Mouse (Mus musculus): ENCODE data around the gene Rbm14.

The Rbm14 gene

DNA sequence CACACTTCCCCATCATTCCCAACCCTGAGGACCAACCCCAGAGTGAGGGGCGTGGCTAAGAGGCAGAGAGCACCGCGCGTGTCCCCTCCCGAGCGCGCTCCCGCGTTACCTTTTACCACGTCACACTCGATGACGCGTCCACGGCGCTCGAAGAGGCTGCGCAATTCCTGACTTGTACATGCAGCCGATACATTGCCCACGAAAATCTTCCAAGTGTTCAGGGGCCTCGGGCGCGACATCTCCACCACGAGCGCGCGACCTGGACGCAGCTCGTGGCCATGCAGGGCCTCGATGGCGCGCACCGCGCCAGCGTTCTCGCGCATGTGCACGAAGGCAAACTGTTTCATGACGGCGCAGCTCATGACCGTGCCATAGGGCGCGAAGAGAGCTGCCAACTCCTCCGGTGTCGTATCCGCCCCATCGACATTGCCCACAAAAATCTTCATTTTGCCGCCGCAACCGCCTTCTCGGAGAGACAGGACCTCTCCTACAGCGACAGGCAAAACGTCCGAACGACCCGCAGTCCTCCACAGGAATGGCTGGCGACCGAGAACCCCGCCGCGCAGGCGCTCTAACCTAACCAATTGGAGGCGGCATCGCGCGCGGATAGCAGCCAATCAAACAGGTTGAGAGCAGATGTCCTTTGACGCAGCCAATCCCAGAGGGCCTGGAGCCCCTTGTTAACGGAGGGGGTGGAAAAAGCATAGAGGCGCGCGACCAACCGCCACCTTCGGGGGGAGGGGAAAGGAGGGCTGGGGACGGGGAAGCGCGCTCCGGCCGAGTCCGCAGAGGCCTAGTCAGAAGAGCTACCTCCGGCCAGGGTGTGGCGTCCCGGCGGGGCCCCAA, at the start of gene Rbm14, which contains the start of gene Gm21992:
Rbm14 (minus strand) TSS at position 572 of the 846 bp plus-strand sequence.
Gm21992 (minus strand) TSS at position 550 of the 846 bp plus-strand sequence.
- DNase-seq = peak; percentile 99

DNA sequence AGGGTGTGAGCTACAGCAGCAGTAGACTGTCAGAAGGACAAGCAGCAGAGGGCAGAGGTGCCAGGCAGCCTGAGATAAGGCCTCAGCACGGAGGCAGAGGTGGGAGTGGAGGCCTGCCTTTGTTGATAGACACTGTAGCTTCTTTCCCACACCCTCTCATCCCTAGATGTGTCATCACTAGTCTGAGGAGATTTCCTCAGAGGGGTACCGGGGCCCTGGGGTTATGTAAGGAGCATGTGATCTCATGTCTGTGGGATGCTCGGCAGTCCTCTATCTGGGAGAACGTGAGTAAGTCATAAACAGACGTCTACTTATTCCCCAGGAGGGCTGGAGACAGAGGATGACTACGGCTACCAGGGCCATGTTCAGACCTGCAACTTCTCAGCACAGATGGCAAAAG, 47.6 kb upstream of the Rbm14 start:
- no peak for DNase-seq

DNA sequence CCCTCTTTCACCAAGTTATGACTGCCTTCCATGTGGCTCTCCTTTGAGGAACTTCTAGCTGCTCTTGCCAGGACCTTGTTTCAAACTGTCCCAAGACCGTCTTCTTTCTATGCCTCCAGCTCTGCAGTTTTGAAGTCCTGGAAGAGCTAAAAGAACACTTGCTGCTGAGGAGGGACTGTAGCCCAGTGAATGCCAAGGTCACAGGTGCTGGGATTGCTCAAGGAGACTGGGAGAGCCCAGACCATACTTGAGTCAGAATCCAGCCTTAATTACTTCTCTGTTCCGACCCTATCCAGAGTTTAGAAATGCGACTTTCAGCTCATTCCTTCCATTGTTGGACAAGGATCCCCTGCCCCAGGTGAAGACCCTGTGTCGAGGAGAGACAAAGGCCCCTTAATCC, 44.5 kb upstream of the Rbm14 start:
- no peak for DNase-seq

DNA sequence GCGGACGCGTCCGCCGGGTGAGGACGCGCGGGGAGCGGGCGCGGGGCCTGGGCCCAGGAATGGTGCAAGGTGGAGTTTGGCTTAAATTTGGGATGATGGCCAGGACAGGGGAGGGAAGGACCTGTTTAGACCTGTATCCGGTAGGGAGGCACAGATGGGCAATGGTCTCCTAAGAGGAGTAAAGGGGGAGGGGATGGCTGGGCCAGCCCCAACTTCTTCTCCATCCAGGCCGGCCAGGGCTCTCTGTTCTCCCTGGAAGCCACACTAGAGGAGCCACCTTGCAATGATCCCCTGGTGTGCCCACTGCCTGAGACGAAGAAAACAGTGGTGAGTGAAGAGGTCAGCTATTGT, 44.0 kb upstream of the Rbm14 start:
- no peak for DNase-seq

DNA sequence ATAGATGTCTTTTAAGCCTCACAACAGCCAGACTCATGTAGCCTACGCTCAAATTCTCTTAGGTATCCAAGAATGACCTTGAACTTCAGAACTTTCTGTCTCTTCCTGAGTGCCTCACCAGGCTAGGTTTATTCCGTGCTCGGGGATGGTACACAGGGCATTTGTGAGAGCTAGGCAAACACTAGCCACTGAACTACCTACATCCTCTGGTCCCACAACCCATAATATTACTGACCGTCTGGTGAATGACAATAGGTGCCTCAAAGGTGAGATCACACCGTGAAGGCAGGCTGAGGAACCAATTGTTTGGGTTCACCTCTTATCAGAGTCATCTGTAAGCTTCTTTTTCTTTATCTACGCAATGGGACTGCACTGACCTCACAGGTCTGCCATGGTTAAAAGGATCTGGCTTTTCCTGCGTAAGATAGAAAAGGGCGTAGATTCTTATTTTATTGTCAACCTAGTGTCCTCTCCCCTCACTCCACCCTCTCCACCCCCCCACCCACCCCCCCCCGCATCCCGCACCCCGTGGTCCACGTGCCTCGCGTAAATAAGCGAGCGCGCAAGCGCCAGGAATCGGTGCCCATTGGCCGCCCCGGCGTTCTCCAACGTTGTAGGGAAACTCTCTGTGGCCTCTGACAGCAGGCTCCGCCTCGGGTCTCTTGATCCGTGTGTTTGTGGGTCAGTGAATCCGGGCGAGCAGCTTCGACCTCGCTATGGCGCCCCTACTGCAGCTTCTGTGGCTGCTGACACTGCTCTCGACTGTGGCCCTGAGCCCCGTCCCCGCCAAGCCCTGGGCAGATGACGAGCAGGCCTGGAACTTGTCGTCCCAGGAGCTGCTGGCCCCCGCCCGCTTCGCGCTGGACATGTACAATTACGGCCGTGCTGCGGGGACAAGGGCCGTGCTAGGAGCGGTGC, 43.4 kb upstream of the Rbm14 start, which contains the start of gene Ctsf:
Ctsf (plus strand) TSS at position 579 of the 918 bp plus-strand sequence.
- DNase-seq = peak; percentile 95

DNA sequence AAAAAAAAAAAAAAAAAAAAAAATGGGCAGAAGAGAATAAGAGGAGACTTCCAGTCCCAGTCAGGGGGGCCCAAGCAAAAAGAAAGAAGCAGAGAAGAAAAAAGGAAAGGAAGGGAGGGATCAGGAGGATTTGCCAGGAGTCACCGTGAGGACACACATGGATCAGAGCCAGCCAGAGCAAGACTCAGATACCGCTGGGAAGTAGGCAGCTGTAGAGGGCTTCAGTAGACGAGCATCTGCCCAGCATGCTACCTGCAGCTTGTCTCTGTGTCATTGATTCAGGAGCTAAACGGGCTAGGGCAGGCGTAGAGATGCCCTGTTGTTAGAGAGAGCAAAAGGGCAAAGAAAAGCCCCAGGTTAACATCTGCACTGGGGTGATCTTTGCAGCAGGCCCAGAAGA, 38.8 kb upstream of the Rbm14 start:
- DNase-seq = no peak

DNA sequence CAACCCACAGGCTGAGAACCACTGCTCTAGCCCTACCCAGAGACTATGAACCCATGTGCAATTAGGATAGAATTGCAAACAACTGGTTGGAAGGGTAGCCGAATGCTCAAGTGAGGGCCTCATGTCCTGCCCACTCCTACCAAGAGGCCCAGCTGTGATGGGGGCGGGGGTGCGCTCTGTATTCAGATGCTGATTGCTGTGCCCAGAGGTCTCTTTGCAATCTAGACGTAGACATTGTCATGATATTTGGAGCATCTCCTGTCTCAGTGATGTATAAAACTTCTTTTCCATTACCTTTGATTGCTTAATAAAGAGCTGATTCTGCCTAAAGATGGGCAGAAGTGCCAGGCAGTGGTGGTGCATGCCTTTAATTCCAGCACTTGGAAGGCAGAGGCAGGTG, 38.4 kb upstream of the Rbm14 start:
- no peak for DNase-seq

DNA sequence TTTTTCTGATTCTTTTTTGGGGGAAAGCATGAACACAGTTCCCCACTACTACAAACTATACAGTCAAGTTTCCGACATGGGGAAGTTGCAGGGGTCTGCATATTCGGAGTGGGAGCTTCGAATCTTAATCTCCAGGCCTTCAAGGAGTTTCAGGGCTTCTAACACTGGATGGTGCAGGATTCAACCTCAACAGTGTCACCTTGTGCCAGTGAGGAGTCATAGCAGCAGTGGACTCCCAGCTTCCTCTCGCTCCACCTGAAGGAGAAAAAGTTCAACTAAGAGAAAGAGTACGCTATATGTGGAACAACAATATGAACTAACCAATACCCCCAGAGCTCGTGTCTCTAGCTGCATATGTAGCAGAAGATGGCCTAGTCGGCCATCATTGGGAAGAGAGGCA, 36.1 kb upstream of the Rbm14 start:
- peak; percentile 61 for DNase-seq

DNA sequence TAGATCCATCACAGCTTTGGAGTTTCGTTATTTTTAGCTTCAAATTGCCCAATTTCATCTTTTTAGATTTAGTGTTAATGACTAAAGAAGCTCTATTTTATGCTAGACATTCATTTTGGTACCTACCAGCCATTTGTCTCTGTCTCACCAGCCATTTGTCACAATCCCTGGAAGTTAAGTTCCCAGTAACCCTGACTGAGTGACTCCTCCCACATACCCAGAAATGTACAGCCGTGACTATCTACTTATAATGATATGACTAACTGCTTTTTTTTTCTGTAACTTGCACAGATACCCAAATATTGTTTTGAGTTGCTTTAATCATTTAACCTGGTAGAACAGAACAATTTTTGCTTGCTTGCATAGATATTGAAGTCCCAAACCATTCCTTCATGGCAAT, 34.4 kb upstream of the Rbm14 start:
- no peak for DNase-seq

DNA sequence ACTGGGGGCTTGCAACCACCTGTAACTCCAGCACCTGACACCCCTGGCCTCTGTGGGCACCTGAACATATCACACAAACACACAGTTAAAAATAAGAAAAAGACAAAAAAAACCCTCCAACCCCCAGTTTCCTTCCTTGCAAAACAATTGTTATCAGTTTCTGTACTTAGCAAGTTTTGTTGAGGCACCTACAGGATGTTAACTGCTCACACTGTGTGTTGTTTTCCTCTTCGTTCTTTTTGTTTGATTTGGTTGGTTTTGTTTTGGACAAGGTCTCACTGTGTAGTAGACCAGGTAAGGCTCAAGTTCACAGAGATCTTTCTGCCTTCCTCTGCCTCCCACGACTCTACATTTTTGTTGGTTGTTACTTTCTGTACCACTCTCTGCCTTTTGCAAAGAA, 31.2 kb upstream of the Rbm14 start:
- no peak for DNase-seq

DNA sequence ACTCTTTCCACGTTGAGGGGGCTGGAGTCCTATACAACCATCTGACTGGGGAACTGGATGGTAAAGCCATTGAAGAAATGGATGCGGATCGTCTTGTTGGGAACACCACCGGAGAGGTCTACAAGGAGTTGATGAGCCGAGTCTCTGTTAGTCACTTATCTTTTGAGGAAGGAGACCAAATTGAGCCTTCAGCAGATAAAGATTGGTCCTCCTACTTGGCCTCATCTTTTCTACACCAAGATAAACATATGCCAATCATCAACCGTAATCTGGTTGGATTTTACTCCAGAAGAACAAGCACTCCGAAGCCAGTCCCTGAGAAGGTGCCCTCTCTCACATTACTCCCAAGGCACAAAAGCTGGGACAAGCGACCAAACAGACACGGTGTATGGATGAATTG, 29.4 kb upstream of the Rbm14 start:
- DNase-seq = no peak

DNA sequence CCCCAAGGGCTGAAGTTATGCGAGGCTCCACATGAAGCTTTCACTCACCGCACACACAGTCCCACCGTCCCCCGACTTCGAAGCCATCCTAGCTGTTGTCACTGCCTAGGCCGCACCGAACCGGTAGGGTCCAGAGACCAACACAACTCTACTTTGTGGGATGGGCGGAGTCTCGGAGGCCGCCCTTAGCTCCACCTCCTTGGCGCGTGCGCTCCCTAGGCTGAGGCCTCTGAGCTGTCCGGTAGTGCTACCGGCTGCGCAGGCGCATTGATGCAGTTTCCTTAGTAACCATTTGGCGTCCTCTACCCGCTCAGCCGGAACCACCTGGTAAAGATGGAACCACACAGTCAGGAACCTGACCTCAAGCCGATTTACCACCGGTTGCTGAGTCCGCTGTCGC, 27.7 kb upstream of the Rbm14 start, which contains the start of the genes Ccs and Ccdc87:
Ccs (minus strand) TSS at position 184 of the 400 bp plus-strand sequence.
Ccdc87 (plus strand) TSS at position 218 of the 400 bp plus-strand sequence.
- peak; percentile 99 for DNase-seq

DNA sequence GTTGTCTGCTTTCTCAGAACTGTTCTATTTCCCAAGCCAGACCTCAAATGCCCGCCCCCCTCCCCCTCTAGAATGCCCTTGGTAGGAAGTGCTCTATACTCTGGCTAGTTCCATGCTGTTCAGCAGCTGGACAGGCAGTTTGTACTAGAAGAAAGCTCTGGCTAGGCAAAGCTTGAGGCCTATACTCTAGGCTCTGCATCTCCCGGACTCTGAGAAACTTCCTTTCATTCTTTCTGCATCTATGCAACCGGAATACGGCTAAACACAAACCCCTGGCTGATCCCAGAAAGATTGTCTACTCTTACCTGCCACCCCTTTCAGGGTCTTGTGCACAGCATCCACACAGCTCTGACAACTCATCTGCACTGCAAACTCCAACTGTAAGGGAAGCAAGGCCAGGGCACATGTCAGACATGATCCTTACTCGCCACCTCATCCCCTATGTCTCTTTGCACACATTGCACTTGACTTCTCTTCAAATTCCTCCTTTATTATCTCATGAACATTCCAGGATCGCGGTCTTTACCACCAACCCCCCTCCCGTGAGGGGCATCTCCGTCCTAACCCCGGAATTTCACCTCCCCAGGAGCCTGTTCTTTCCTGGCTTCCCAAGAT, 27.2 kb upstream of the Rbm14 start:
- DNase-seq = no peak

DNA sequence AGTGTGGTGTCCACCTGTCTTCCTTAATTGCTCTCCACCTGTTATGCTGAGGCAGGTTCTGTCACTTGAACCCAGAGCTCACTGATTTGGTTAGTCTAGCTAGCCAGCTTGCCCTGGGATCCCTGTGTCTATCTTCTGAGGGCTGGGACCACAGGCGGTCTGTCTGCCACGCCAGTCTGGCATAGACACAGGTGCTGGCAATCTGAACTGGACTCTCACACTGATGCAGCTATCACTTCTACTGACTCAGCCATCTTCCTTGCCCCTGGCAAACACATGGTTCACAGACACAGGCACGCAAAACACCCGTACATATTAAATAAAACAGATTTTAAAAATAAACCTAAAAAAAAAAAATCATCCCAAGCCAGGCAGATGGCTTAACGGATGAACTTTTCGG, 25.6 kb upstream of the Rbm14 start:
- DNase-seq = no peak

DNA sequence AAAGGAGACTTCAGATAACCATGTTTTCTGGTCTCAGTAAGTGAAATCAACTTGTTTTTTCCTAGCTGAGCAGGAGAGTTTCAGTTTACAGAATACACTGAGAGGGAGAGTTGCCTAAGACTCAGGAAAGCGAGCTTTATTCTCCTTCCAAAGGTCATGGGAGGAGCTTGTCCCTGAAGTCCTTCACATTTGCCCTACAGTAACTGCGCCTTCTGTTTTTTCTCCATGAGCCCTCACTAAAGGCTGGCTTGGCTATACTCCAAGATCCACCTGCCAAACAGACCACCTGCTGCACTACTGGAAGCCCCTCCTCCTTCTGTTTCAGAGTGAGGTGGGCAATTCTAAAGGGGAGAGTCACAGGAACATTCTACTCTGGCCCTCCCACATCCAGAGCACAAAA, 24.7 kb upstream of the Rbm14 start:
- DNase-seq = peak; percentile 60

DNA sequence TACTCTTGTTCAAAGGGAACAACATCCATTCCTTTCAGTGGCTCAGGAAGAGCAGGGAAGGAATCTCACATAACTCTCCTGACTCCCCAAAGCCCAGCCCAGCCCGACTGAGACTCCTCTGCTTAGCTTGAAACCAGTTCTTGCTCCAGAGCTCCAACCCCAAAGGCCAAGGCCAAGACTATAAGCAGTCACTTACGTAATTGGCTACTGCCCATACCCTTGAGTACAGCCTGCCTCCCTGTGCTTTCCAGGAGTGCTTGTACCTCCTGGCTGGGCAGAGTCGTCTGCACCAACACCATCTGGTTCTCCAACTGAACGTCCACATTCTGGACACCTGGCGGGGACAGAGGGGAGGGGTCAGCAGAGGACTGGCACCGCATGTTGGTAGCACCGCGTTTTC, 22.5 kb upstream of the Rbm14 start:
- no peak for DNase-seq

DNA sequence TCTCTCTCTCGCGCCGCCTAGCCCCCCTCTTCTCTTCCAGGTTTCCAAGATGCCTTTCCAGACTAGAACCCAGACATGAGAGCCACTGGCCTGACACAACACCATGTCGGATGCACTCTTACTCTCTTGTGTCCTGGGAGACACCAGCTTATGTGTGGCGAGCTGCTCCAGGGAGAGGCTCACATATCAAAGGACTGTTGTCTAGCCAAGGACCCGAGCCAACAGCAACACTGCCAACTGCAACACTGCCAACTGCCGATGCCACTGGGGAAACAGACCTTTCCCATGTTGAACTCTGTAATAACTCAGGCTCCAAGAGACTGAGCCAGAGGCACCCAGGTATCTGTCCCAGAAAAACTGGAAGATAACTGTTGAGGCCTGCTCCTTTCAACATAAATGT, 17.7 kb upstream of the Rbm14 start:
- peak; percentile 73 for DNase-seq

DNA sequence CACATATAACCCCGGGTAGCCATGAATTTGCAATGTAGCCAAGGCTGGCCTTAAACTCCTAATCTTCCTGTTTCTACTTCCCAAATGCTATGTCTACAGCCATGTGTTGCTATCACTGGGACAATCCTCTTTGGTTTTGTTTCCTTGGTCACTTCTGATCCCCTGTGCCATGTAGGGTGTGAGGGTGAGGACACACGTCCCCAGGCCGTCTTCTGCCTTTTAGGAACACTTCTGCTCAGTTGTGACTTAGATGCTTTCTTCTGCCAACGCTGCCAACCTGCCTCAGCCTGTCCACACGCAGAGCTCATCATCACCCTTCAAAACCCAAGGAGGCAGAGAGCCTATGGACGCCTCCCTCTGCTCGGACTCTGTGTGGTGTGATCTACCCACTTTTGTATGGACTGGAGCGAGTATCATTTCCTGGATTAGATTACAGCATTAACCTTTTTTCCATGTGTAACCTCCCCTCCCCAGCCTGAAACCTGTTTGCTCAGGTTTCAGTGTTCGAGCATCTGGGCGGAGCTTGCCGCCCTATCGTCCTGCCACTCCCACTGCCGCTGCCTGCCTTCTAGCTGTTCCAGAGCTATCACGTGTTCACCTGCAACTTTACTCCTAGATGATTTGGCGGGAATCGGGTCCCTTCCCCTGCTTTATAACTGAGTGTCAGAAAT, 17.1 kb upstream of the Rbm14 start:
- DNase-seq = peak; percentile 79

DNA sequence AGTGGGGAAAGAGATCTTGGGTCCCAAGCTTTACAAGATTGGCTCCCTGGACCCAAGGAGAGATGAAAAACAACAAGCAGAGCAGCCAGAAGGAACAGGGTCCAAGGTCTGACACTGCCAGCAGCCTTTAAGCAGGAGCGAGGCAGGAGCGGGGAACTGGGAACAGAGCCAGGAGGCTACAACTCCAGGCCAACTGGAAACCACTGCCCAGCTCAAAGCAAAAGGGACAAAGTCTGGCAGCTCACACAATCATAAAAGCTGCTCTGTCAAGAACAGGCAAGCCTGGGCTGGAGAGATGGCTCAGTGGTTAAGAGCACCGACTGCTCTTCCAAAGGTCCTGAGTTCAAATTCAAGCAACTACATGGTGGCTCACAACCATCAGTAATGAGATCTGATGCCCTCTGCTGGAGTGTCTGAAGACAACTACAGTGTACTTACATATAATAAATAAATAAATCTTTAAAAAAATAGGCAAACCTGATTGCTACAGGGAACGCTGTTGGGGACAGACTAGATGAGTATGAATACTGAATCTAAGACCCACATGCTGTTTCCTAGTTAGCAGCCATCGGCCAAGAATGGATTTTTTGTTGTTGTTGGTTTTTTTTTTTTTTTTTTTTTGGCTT, 9.4 kb upstream of the Rbm14 start:
- DNase-seq = peak; percentile 98

DNA sequence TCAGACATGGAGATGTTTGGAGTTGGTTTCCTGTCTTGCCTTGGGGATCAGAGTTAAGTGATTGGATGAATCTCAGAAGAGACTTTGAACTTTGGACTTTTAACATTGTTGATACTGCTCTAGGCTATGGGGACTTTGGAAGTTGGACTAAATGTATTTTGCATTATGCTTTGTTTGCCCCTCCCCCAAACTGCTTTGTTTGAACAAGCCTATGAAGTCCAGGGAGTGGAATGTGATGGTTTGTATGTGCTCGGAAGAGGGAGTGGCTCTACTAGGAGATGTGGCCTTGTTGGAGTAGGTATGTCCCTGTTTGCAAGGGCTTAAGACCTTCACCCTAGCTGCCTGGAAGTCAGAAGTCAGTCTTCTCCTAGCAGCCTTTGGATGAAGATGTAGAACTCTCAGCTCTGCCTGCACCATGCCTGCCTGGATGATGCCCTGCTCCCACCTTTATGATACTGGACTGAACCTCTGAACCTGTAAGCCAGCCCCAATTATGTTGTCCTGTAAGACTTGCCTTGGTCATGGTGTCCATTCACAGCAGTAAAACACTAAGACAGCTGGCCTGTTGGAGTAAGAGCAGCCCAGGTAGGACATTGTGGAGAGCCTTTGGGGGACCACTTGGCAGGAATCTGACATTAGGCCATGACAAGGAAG, 5.9 kb upstream of the Rbm14 start:
- DNase-seq = no peak

DNA sequence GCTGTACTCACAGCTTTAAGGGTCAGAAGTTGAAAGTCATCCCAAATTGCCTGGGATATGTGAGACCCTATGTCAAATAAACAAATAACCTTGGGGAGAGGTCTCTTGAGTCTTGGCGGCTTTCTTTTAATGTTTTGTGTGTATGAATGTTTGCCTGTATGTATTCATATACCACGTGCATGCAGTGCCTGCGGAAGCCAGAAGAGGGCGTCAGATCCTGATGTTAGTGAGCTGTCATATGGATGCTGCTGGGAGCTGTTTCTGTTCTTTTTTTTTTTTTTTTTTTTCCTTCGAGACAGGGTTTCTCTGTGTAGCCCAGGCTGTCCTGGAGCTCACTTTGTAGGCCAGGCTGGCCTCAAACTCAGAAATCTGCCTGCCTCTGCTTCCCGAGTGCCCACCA, 1.6 kb upstream of the Rbm14 start:
- peak; percentile 30 for DNase-seq

Data from kidney, adult 11 months (tissue).